In the genomic region with DNA sequence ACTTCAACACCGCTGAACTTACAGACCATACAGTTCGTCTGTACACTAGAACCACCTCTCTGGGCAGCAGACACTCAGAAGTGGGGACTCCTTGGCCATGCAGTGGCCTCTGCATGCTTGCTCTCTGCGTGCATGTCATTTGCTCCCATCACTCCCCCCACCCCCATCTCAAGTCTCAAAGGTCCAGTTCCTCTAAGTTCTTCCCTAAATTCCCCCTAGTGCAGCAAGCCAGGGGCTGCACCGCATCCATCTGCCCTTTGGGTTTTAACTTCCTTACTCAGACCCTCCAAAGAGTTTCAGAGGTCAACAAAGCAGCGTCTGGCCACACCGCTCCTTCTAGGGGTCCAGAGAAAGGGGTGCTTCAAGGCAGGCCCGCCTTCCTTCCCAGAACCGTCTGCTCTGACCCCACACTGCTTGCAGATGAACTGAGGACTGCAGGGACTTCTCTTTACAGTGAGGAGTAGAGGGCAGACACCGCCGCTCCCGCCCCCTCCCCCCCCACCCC, we compare ENCODE assay signal across 8 mouse cellular contexts. TPM values are rescaled to one million over a fixed set of nuclear protein-coding genes. Genes with fewer than 3 reads are reported as not detected.
DNase-seq lines count a peak whose midpoint lies in the region; ATAC-seq and TF ChIP-seq lines count a peak whose summit lies in the region.

No protein-coding gene starts in this region.

- H3K27ac ChIP-seq in neural tube, embryonic 11.5 days (ENCODE audit: low read depth, low read length), result peak overlapping the region; percentile 47
- H3K27ac ChIP-seq in forebrain, embryonic 11.5 days (ENCODE audit: low read depth, low read length), result peak overlapping the region; percentile 27; the same call in 1 of the 2 replicates

- TF ChIP-seq POLR2A in myocyte (IDR thresholded peaks at IDR 0.05; ENCODE audit: insufficient read length, low read depth), result no peak

- H3K9ac ChIP-seq in neural tube, embryonic 11.5 days (ENCODE audit: low read length), result no peak overlapping the region
- peak overlapping the region; percentile 27; the same call in 1 of the 2 replicates for H3K9ac ChIP-seq in forebrain, embryonic 11.5 days (ENCODE audit: low read length)

- peaks cover 13% of the 10 kb centered on the region for H3K4me1 ChIP-seq in neural tube, embryonic 11.5 days (ENCODE audit: control insufficient read depth, insufficient read depth, low read length)
- H3K4me1 ChIP-seq in forebrain, embryonic 11.5 days (replicated peaks; ENCODE audit: control insufficient read depth, insufficient read depth, low read length), result peaks cover 9% of the 10 kb centered on the region

- H3ac ChIP-seq in myocyte (ENCODE audit: control insufficient read depth, insufficient read length), result no peak overlapping the region

- H3K9me3 ChIP-seq in neural tube, embryonic 11.5 days (ENCODE audit: control insufficient read depth, low read length), result no peaks in the 10 kb centered on the region
- no peaks in the 10 kb centered on the region for H3K9me3 ChIP-seq in forebrain, embryonic 11.5 days (ENCODE audit: control insufficient read depth, low read length)

- no peaks in the 10 kb centered on the region for H3K27me3 ChIP-seq in neural tube, embryonic 11.5 days (ENCODE audit: control insufficient read depth, insufficient read depth, low read length)
- H3K27me3 ChIP-seq in forebrain, embryonic 11.5 days (ENCODE audit: control insufficient read depth, insufficient read depth, low read length), result no peaks in the 10 kb centered on the region
- no peaks in the 10 kb centered on the region for H3K27me3 ChIP-seq in myocyte (ENCODE audit: control insufficient read depth, insufficient read depth, insufficient read length)

- no peak for ATAC-seq in neural tube, embryonic 11.5 days (ENCODE audit: insufficient read depth, low FRiP score, low TSS enrichment)
- ATAC-seq in forebrain, embryonic 11.5 days (replicated peaks; ENCODE audit: low FRiP score), result no peak

- peaks cover 3% of the 10 kb centered on the region for H3K36me3 ChIP-seq in neural tube, embryonic 11.5 days (ENCODE audit: control insufficient read depth, insufficient read depth, low read length)
- no peaks in the 10 kb centered on the region for H3K36me3 ChIP-seq in forebrain, embryonic 11.5 days (ENCODE audit: control insufficient read depth, insufficient read depth, low read length)
- peaks cover 1% of the 10 kb centered on the region for H3K36me3 ChIP-seq in myocyte (ENCODE audit: control insufficient read depth, insufficient read depth)

- DNase-seq in neural tube, embryonic 11.5 days (ENCODE audit: low spot score), result no peak
- no peak for DNase-seq in neural tube, embryonic 10.5 days (ENCODE audit: extremely low spot score, low spot score)
- DNase-seq in forebrain, embryonic 11.5 days (ENCODE audit: low spot score), result no peak
- DNase-seq in kidney, postnatal 4 days, result peak; percentile 46 to 53
- no peak for DNase-seq in natural killer cell, adult 2 months (ENCODE audit: low spot score in 2 of 2)
- no peak for DNase-seq in gastrocnemius, adult 18-20 months (ENCODE audit: low spot score)
- no peak for DNase-seq in embryo, embryonic 11 days

- peaks cover 51% of the 10 kb centered on the region for H3K79me2 ChIP-seq in myocyte (ENCODE audit: control insufficient read depth, insufficient read depth)

- no peak overlapping the region for H3K4me2 ChIP-seq in neural tube, embryonic 11.5 days (ENCODE audit: low read depth)
- no peak overlapping the region for H3K4me2 ChIP-seq in forebrain, embryonic 11.5 days (ENCODE audit: low read depth, low read length, severe bottlenecking)
- peak overlapping the region; percentile 31 for H3K4me2 ChIP-seq in myocyte (ENCODE audit: low read depth)

- no peak overlapping the region for H3K4me3 ChIP-seq in neural tube, embryonic 11.5 days (ENCODE audit: low read depth, low read length)
- no peak overlapping the region for H3K4me3 ChIP-seq in forebrain, embryonic 11.5 days (ENCODE audit: low read depth, low read length)
- H3K4me3 ChIP-seq in myocyte, result no peak overlapping the region

- 24% methylated on average over 11 of the region's 11 CpGs for WGBS in neural tube, embryonic 11.5 days
- WGBS in forebrain, embryonic 11.5 days, result 31% methylated on average over 11 of the region's 11 CpGs

TF ChIP-seq in myocyte, 11 proteins besides CTCF, POLR2A, EP300 and RAD21:
- TF ChIP-seq TCF12 (IDR thresholded peaks at IDR 0.05; ENCODE audit: insufficient read depth, poor library complexity, severe bottlenecking) (no peak), MYOD1 (IDR thresholded peaks at IDR 0.05; ENCODE audit: control insufficient read depth in 1 of 3, insufficient read length in 2 of 3, low read depth in 2 of 3) (no peak), REST (IDR thresholded peaks at IDR 0.05; ENCODE audit: insufficient read depth, insufficient read length) (no peak), CEBPB (IDR thresholded peaks at IDR 0.05; ENCODE audit: insufficient read depth, poor library complexity, severe bottlenecking) (no peak), TCF3 (IDR thresholded peaks at IDR 0.05; ENCODE audit: insufficient read length, low read depth) (no peak), USF1 (IDR thresholded peaks at IDR 0.05; ENCODE audit: low read depth) (no peak), SRF (IDR thresholded peaks at IDR 0.05; ENCODE audit: control insufficient read depth, insufficient read length, low read depth) (no peak), E2F4 (IDR thresholded peaks at IDR 0.05; ENCODE audit: insufficient read depth) (no peak), POLR2AphosphoS2 (IDR thresholded peaks at IDR 0.05; ENCODE audit: insufficient read length, low read depth) (no peak), MAX (IDR thresholded peaks at IDR 0.05; ENCODE audit: low read depth) (no peak)

RNA-seq across cellular contexts. Expression of gene Adamtsl4, which starts 14.0 kb away (rescaled TPM):
- polyA plus RNA-seq in neural tube, embryonic 11.5 days (2014; fragmentation: Nextera tagmentation; extraction: Ambion mirVana), result 0.42 and 0.82 TPM in 2 replicates
- polyA plus RNA-seq in forebrain, embryonic 11.5 days (2014; fragmentation: Nextera tagmentation; extraction: Ambion mirVana), result 0.64 and 1.6 TPM in 2 replicates
- 4.6 TPM for polyA plus RNA-seq in myocyte (2012; fragmentation: generic; extraction: Trizol)
- 10 to 100 TPM; 25.9 to 30.8 TPM for total RNA-seq in gastrocnemius, adult 18-20 months (2021)

RNA-seq across cellular contexts. Expression of gene Mcl1, which starts 15.2 kb away (rescaled TPM):
- 75.7 and 79.4 TPM in 2 replicates for polyA plus RNA-seq in neural tube, embryonic 11.5 days (2014; fragmentation: Nextera tagmentation; extraction: Ambion mirVana)
- 66.8 and 69.9 TPM in 2 replicates for polyA plus RNA-seq in forebrain, embryonic 11.5 days (2014; fragmentation: Nextera tagmentation; extraction: Ambion mirVana)
- 51.6 TPM for polyA plus RNA-seq in myocyte (2012; fragmentation: generic; extraction: Trizol)
- 10 to 100 TPM; 96.0 to 99.4 TPM for total RNA-seq in gastrocnemius, adult 18-20 months (2021)

RNA-seq across cellular contexts. Expression of gene Ensa, which starts 49.0 kb away (rescaled TPM):
- polyA plus RNA-seq in neural tube, embryonic 11.5 days (2014; fragmentation: Nextera tagmentation; extraction: Ambion mirVana), result 84.4 TPM in 2 replicates
- 85.1 and 94.3 TPM in 2 replicates for polyA plus RNA-seq in forebrain, embryonic 11.5 days (2014; fragmentation: Nextera tagmentation; extraction: Ambion mirVana)
- 65.3 TPM for polyA plus RNA-seq in myocyte (2012; fragmentation: generic; extraction: Trizol)
- 100 to 1,000 TPM in 1 of 2 experiments, 10 to 100 TPM in 1; 95.9 to 106 TPM for total RNA-seq in gastrocnemius, adult 18-20 months (2021)

Comparison
In these comparisons a context has a peak if more than half of its experiments do, and no peak if none do; other contexts are left out.
1. DNase-seq: peak in kidney, postnatal 4 days (2 of 2); none in neural tube, embryonic 11.5 days (single experiment), neural tube, embryonic 10.5 days (single experiment), forebrain, embryonic 11.5 days (single experiment), natural killer cell, adult 2 months (0 of 2), gastrocnemius, adult 18-20 months (single experiment) and embryo, embryonic 11 days (single experiment).